Mouse (Mus musculus) natural killer cell, adult 2 months (primary cell): Measurements from ENCODE around the gene Nkd1.

Experiments
- DNase-seq, 2 experiments: peaks; one replicate each; pipeline ENCODE4 v3.0.0; 2022; ENCODE audit warnings: low spot score in 2 of 2

Gene Nkd1

GRCm38 (mm10) chr8:88520985-88521527 is at the start of gene Nkd1:
Gene Nkd1, plus strand, starts transcription at chr8:88521354.
- DNase-seq, result peak; percentile 51 to 62

- DNase-seq, result no peak
These were observed 39.9 kb upstream of the Nkd1 start for GRCm38 (mm10) chr8:88481290-88481689.

- DNase-seq, result no peak
These were observed 32.7 kb upstream of the Nkd1 start for GRCm38 (mm10) chr8:88488391-88488829.

- DNase-seq, result no peak
These were observed 27.1 kb upstream of the Nkd1 start for GRCm38 (mm10) chr8:88494076-88494475.

DNA sequence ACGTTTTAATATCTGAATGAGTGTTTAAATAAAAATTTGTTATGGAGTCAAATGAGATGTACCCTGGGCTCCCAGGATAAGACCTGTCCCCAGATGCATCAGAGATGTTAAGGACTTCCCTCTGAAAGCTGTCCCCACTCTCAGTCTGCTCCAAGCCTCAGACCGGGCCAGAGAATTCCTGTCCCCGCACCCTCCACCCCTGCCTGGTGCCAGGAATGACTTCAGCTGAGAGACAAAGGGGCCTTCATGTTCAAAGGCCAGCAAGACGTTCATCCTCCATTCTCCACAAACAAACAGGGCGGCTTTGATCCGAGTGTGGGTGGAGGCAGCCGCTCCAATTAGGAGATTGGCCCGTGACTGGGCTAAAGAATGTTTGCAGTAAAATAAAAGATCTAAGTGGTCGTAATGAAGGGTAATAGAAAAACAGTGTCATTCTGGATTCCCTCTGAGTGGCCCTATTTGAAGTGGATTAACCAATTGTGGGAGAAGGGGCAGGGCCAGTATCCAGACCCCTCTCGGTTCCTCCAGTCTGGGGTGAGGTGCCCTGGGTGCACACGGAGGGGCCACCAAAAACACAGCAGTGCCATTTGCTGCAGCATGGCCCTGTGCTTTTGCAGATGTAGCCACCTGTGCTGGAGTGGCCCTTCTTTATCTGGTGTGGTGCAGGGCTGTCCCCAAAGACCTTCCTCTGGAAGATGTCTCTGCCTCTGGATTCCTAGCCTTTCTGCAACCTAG is 25.9 kb upstream of the Nkd1 start:
- no peak for DNase-seq

GRCm38 (mm10) chr8:88502143-88502542 is 19.0 kb upstream of the Nkd1 start:
- no peak for DNase-seq

GRCm38 (mm10) chr8:88506981-88507380 is 14.2 kb upstream of the Nkd1 start:
- no peak for DNase-seq

DNA sequence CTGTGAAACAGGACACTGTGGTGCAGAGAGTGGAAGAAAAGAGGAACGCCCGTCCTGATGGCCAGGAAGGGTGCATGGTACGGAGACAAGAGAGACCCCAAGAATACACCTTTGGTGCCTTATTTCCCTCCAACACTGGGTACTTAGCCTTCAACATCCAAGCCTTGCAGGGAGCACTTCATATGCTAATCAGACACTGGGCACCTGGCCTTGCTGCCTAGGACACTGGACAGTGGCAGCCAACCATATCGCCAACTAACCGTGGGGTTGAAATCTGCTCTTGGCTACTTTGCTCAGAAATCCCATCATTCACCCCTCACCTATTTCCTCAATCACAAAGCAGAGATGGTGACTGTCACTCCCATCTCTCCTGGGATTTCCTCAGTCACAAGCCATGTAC is 10.1 kb upstream of the Nkd1 start:
- no peak for DNase-seq

- no peak for DNase-seq
These were observed 8.9 kb upstream of the Nkd1 start for GRCm38 (mm10) chr8:88512094-88512794.

DNA sequence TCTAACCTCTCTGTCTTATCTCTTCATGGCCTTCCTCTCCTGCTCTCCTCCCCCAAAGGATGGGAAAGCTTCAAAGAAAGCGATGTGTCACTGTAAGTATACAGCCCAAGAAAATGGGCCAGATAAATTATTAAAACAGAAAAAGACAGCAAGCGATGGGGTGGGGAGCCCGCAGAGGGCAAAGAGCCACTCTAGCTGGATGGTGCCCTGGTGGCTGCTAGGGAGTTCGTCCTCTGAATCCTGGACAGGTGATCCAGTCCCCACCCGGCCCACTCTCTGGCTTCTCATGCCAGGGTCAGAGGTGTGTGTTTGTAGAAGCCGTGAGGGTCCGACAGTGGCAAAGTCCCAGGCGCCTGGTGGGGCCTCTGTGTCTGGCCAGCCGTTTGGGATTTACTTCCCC is 3.1 kb upstream of the Nkd1 start:
- no peak for DNase-seq

GRCm38 (mm10) chr8:88520381-88520780 is 773 bp upstream of the Nkd1 start:
- DNase-seq, result no peak

GRCm38 (mm10) chr8:88521541-88522414 is 624 bp downstream of the Nkd1 start:
- DNase-seq, result peak in 1 of 2 experiments; percentile 8

- no peak for DNase-seq
These were observed 1.4 kb downstream of the Nkd1 start for GRCm38 (mm10) chr8:88522433-88523030.

DNA sequence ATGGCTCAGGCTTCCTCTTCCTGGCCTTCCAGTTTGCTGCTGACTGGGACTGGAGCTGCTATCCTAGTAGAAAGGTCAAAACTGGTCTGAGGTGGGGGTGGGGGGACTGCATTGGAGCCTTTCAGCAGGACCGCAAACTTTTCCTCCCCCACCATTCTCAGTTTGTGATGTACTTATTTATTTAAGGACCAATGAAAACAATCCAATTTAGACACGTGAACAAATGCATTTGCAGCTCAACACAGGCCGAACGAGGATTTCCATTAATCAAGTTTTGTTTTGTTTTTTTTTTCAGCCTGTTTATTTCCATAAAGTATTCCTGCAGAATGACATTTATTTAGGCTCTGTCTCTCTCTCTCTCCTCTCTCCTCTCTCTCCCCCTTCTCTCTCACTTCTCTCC is 2.5 kb downstream of the Nkd1 start:
- DNase-seq, result no peak

- DNase-seq, result no peak
These were observed 3.0 kb downstream of the Nkd1 start for GRCm38 (mm10) chr8:88524132-88524531.

- DNase-seq, result no peak
These were observed 3.7 kb downstream of the Nkd1 start for GRCm38 (mm10) chr8:88524851-88525250.

- DNase-seq, result no peak
These were observed 5.1 kb downstream of the Nkd1 start for GRCm38 (mm10) chr8:88526296-88526695.

- DNase-seq, result no peak
These were observed 7.0 kb downstream of the Nkd1 start for GRCm38 (mm10) chr8:88528186-88528585.

- DNase-seq, result no peak
These were observed 8.6 kb downstream of the Nkd1 start for GRCm38 (mm10) chr8:88529798-88530197.

DNA sequence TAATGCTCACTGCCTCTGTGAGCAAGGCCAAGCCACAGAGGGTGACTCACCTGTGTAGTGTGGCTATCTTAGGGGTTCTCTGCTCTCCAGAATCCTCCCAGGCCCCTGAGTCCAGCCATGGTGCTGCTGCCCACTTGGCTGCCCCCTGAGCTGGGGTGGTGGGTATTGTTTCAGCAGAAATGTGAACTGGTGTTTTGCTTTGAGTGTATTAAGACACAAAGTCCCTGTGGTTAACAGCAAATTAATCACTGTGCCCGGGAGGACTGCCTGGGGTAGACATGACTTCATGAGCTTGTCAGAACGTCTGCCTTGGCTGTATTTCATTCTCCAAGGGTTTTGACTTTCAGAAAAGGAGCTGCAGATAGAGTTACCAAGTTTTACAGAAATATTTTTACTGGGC is 15.9 kb downstream of the Nkd1 start:
- no peak for DNase-seq
